Mouse (Mus musculus): ENCODE results near the gene Rnf187. TPM values are rescaled to one million over a fixed set of nuclear protein-coding genes. Genes with fewer than 3 reads are reported as not detected.

Rnf187 gene
- polyA plus RNA-seq, 2 experiments: 83.3 to 104 TPM

DNA sequence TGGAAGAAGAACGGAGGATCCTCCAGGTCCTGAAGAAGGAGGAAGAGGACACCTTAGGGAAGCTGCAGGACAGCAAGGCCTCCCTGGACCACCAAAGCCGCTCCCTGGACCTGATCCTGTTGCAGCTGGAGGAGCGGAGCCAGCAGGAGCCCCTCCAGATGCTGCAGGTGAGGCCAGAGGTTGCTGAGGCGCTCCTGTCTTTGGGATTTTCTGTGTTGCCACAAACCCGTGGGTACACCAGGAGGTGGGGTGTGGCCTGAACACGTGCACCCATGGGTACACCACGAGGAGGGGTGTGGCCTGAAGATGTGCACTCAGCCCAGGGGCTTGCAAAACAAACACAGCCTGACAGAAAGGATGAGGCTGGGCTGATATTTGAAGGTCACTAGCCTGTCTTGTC is 29.8 kb upstream of the Rnf187 start:
- Histone ChIP-seq H3K9me3 (ENCODE audit: control insufficient read depth, low read length) (no peaks in the 10 kb centered on the region), H3K4me3 (ENCODE audit: insufficient read depth in 1 of 2, low read depth in 2 of 2, low read length in 2 of 2) (no peak overlapping the region), H3K4me2 (ENCODE audit: low read depth) (no peak overlapping the region), H3K4me1 (replicated peaks; ENCODE audit: control insufficient read depth in 2 of 2, insufficient read depth in 2 of 2, low read length in 1 of 2) (0 out of 4 replicates have a peak, but pooled peaks cover 0 to 4% of the 10 kb centered on the region in 2 experiments), H3K36me3 (replicated peaks; ENCODE audit: control insufficient read depth, insufficient read depth, low read depth) (no peaks in the 10 kb centered on the region), H3K27me3 (ENCODE audit: control insufficient read depth, insufficient read depth, low read length) (peaks cover 3% of the 10 kb centered on the region), H3K9ac (replicated peaks) (no peak overlapping the region), H3K27ac (no peak overlapping the region)
- DNase-seq (ENCODE audit: low read depth in 3 of 3, low spot score in 3 of 3): no peak
- 48% methylated on average over 7 of the region's 7 CpGs for WGBS (ENCODE audit: insufficient replicate concordance)
- ATAC-seq (ENCODE audit: insufficient read depth): no peak
- no peak for TF ChIP-seq EP300 (IDR thresholded peaks at IDR 0.05; ENCODE audit: low read depth)
- no peak for TF ChIP-seq CTCF (IDR thresholded peaks at IDR 0.05; ENCODE audit: low read depth)

DNA sequence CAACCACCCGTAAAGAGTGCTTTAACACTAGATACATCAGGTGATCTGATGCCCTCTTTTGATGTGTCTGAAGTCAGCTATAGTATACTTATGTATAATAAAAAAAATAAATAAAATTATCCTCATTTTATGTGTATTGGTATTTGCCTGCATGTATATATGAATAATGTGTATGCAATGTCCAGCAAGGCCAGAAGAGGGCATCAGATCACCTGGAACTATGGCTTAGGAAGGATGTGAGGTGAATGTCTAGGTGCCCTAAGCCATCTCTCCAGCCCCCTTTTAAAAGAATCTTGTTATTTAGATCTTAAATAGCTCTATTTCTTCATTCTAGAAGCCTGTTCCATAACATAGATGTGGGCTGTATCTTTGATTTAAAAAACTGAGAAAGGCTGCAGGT is 28.6 kb upstream of the Rnf187 start:
- H3K36me3 ChIP-seq (replicated peaks; ENCODE audit: control insufficient read depth, insufficient read depth, low read depth): no peaks in the 10 kb centered on the region
- H3K4me1 ChIP-seq (replicated peaks; ENCODE audit: control insufficient read depth in 2 of 2, insufficient read depth in 2 of 2, low read length in 1 of 2): 0 out of 4 replicates have a peak, but pooled peaks cover 0 to 4% of the 10 kb centered on the region in 2 experiments
- no peak overlapping the region for H3K4me3 ChIP-seq (ENCODE audit: insufficient read depth in 1 of 2, low read depth in 2 of 2, low read length in 2 of 2)
- ATAC-seq (ENCODE audit: insufficient read depth) (no peak), DNase-seq (ENCODE audit: low read depth in 3 of 3, low spot score in 3 of 3) (no peak)
- no peak overlapping the region for H3K27ac ChIP-seq
- peak; percentile 65 for TF ChIP-seq CTCF (IDR thresholded peaks at IDR 0.05; ENCODE audit: low read depth)
- TF ChIP-seq EP300 (IDR thresholded peaks at IDR 0.05; ENCODE audit: low read depth): no peak
- peaks cover 11% of the 10 kb centered on the region for H3K27me3 ChIP-seq (ENCODE audit: control insufficient read depth, insufficient read depth, low read length)
- WGBS (ENCODE audit: insufficient replicate concordance): 77% methylated on average over 1 of the region's 1 CpGs
- no peaks in the 10 kb centered on the region for H3K9me3 ChIP-seq (ENCODE audit: control insufficient read depth, low read length)
- no peak overlapping the region for H3K9ac ChIP-seq (replicated peaks)
- no peak overlapping the region for H3K4me2 ChIP-seq (ENCODE audit: low read depth)

DNA sequence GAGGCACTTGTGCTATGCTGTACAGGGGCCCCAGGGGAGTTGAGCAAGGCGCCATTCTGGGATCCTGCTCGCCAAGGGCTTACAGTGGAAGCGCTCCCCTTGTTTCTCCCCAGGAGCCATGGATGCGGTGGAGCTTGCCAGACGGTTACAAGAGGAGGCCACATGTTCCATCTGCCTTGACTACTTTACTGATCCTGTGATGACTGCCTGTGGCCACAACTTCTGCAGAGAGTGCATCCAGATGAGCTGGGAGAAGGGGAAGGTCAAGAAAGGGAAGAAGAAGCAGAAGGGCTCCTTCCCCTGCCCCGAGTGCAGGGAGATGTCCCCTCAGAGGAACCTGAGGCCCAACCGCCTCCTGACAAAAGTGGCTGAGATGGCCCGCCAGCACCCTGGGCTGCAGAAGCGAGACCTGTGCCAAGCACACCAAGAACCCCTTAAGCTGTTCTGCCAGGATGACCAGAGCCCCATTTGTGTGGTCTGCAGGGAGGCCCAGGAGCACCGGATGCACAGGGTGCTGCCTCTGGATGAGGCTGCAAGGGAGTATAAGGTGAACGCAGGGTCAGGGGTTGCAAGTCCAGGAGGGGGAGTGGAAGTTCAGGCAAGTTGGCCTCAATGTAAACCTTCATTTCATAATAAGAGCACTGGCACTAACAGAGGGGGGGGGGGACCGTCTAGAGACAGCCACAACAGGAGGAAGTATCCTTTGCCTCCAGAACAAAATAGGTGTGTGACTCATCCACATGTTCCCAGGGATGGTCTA is 26.5 kb upstream of the Rnf187 start:
- 39% methylated on average over 12 of the region's 12 CpGs for WGBS (ENCODE audit: insufficient replicate concordance)
- no peak for ATAC-seq (ENCODE audit: insufficient read depth)
- Histone ChIP-seq H3K9me3 (ENCODE audit: control insufficient read depth, low read length) (peaks cover 3% of the 10 kb centered on the region; the same call in 1 of the 2 replicates), H3K27me3 (ENCODE audit: control insufficient read depth, insufficient read depth, low read length) (peaks cover 25% of the 10 kb centered on the region), H3K4me1 (replicated peaks; ENCODE audit: control insufficient read depth in 2 of 2, insufficient read depth in 2 of 2, low read length in 1 of 2) (0 out of 4 replicates have a peak, but pooled peaks cover 0 to 4% of the 10 kb centered on the region in 2 experiments), H3K36me3 (replicated peaks; ENCODE audit: control insufficient read depth, insufficient read depth, low read depth) (no peaks in the 10 kb centered on the region), H3K4me2 (ENCODE audit: low read depth) (no peak overlapping the region), H3K9ac (replicated peaks) (no peak overlapping the region), H3K4me3 (ENCODE audit: insufficient read depth in 1 of 2, low read depth in 2 of 2, low read length in 2 of 2) (no peak overlapping the region), H3K27ac (no peak overlapping the region)
- TF ChIP-seq CTCF (IDR thresholded peaks at IDR 0.05; ENCODE audit: low read depth) (no peak), EP300 (IDR thresholded peaks at IDR 0.05; ENCODE audit: low read depth) (no peak)
- no peak for DNase-seq (ENCODE audit: low read depth in 3 of 3, low spot score in 3 of 3)

DNA sequence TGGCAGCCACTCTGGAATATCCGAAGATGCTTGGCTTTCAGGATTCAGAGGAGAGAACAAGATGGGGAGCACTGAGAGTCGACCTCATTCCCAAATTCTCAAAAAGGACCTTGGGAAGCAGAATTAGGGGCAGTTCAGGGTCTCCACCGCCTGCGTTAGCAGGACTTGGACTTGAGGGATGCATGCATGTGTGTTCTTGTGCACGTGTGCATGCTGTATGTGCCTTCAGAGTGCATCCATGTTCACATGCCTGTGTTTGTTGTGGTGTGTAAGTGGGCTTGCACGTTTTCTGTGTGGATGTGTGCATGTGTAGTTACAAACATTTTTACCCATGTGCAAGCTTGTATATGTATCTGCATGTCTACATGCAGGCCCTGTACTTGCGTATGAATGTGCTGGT is 25.5 kb upstream of the Rnf187 start:
- ATAC-seq (ENCODE audit: insufficient read depth) (no peak), DNase-seq (ENCODE audit: low read depth in 3 of 3, low spot score in 3 of 3) (no peak)
- Histone ChIP-seq H3K27ac (no peak overlapping the region), H3K4me1 (replicated peaks; ENCODE audit: control insufficient read depth in 2 of 2, insufficient read depth in 2 of 2, low read length in 1 of 2) (peaks cover 4 to 9% of the 10 kb centered on the region in 2 experiments), H3K9ac (replicated peaks) (no peak overlapping the region), H3K9me3 (ENCODE audit: control insufficient read depth, low read length) (peaks cover 3% of the 10 kb centered on the region; the same call in 1 of the 2 replicates), H3K4me3 (ENCODE audit: insufficient read depth in 1 of 2, low read depth in 2 of 2, low read length in 2 of 2) (no peak overlapping the region), H3K4me2 (ENCODE audit: low read depth) (no peak overlapping the region), H3K36me3 (replicated peaks; ENCODE audit: control insufficient read depth, insufficient read depth, low read depth) (no peaks in the 10 kb centered on the region), H3K27me3 (ENCODE audit: control insufficient read depth, insufficient read depth, low read length) (peaks cover 25% of the 10 kb centered on the region)
- WGBS (ENCODE audit: insufficient replicate concordance): 72% methylated on average over 7 of the region's 7 CpGs
- no peak for TF ChIP-seq CTCF (IDR thresholded peaks at IDR 0.05; ENCODE audit: low read depth)
- TF ChIP-seq EP300 (IDR thresholded peaks at IDR 0.05; ENCODE audit: low read depth): no peak

DNA sequence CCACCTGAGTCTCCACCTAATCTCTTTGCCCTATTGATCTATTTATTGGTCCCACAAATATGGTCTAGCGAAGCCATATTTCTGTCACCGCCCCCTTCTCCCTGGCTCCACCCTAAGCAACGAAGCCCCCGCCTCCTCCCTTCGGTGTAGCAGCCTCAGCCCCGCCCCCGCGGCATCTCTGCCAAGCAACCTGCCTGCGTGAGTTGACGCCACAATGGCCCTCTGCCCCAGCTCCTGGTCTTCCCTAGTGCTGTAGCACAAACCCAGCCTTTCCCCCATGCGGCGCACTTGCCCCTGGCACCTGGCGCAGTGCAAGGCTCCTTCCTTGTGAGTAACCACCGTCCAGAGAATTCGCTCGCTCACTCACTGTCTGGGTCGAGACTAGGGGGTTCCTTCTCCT is 24.8 kb upstream of the Rnf187 start:
- H3K9me3 ChIP-seq (ENCODE audit: control insufficient read depth, low read length): peaks cover 3% of the 10 kb centered on the region; the same call in 1 of the 2 replicates
- peaks cover 7 to 15% of the 10 kb centered on the region in 2 experiments for H3K4me1 ChIP-seq (replicated peaks; ENCODE audit: control insufficient read depth in 2 of 2, insufficient read depth in 2 of 2, low read length in 1 of 2)
- no peaks in the 10 kb centered on the region for H3K36me3 ChIP-seq (replicated peaks; ENCODE audit: control insufficient read depth, insufficient read depth, low read depth)
- no peak overlapping the region for H3K9ac ChIP-seq (replicated peaks)
- 35% methylated on average over 17 of the region's 17 CpGs for WGBS (ENCODE audit: insufficient replicate concordance)
- DNase-seq (ENCODE audit: low read depth in 3 of 3, low spot score in 3 of 3): no peak
- no peak overlapping the region for H3K4me2 ChIP-seq (ENCODE audit: low read depth)
- TF ChIP-seq CTCF (IDR thresholded peaks at IDR 0.05; ENCODE audit: low read depth) (no peak), EP300 (IDR thresholded peaks at IDR 0.05; ENCODE audit: low read depth) (no peak)
- no peak for ATAC-seq (ENCODE audit: insufficient read depth)
- no peak overlapping the region for H3K4me3 ChIP-seq (ENCODE audit: insufficient read depth in 1 of 2, low read depth in 2 of 2, low read length in 2 of 2)
- peaks cover 25% of the 10 kb centered on the region for H3K27me3 ChIP-seq (ENCODE audit: control insufficient read depth, insufficient read depth, low read length)
- H3K27ac ChIP-seq: no peak overlapping the region

Data from liver, embryonic 14.5 days (tissue).